ENCODE assay signal across 8 mouse cellular contexts in genomic region chr9:62243991-62244611, GRCm38 (mm10). TPM values are rescaled to one million over a fixed set of nuclear protein-coding genes. Genes with fewer than 3 reads are reported as not detected.
DNase-seq lines count a peak whose midpoint lies in the region; ATAC-seq and TF ChIP-seq lines count a peak whose summit lies in the region.

No protein-coding gene starts in this region.

- no peaks in the 10 kb centered on the region for H3K36me3 ChIP-seq in heart, embryonic 16.5 days (ENCODE audit: control insufficient read depth, insufficient read depth)
- H3K36me3 ChIP-seq in lung, embryonic 14.5 days (ENCODE audit: insufficient read depth) = no peaks in the 10 kb centered on the region

- TF ChIP-seq CTCF in brain, embryonic 14.5 days (IDR thresholded peaks at IDR 0.05; ENCODE audit: borderline replicate concordance, extremely low read depth, insufficient read depth, insufficient read length) = peak; percentile 90
- TF ChIP-seq CTCF in lung, embryonic 14.5 days (IDR thresholded peaks at IDR 0.05; ENCODE audit: low read depth) = peak; percentile 91

- H3K9ac ChIP-seq in heart, embryonic 16.5 days (ENCODE audit: low read length) = peak overlapping the region; percentile 60
- no peak overlapping the region for H3K9ac ChIP-seq in lung, embryonic 14.5 days

- H3K4me3 ChIP-seq in heart, embryonic 16.5 days (ENCODE audit: low read length) = peak overlapping the region; percentile 43
- H3K4me3 ChIP-seq in lung, embryonic 14.5 days (ENCODE audit: low read depth, low read length) = peak overlapping the region; percentile 17

- no peak overlapping the region for H3K27ac ChIP-seq in heart, embryonic 16.5 days (ENCODE audit: low read length)
- no peak overlapping the region for H3K27ac ChIP-seq in lung, embryonic 14.5 days (ENCODE audit: low read depth)

- TF ChIP-seq POLR2A in brain, embryonic 14.5 days (IDR thresholded peaks at IDR 0.05; ENCODE audit: borderline replicate concordance, extremely low read depth, insufficient read depth, insufficient read length, poor library complexity, severe bottlenecking) = no peak

- peak overlapping the region; percentile 63 for H3K4me2 ChIP-seq in heart, embryonic 16.5 days (ENCODE audit: low read depth, low read length)
- peak overlapping the region; percentile 51 for H3K4me2 ChIP-seq in lung, embryonic 14.5 days

- H3K9me3 ChIP-seq in heart, embryonic 16.5 days (replicated peaks; ENCODE audit: control insufficient read depth, low read length) = no peaks in the 10 kb centered on the region
- H3K9me3 ChIP-seq in lung, embryonic 14.5 days (ENCODE audit: low read depth, low read length) = no peaks in the 10 kb centered on the region

- WGBS in heart, embryonic 16.5 days = 21% methylated on average over 19 of the region's 19 CpGs
- WGBS in lung, embryonic 14.5 days = 21% methylated on average over 19 of the region's 19 CpGs

- peak; percentile 66 for DNase-seq in ES-CJ7 (ENCODE audit: low read depth, low spot score)
- DNase-seq in brain, embryonic 14.5 days (ENCODE audit: low read depth) = peak; percentile 91
- DNase-seq in fibroblast of lung, adult 2 months (ENCODE audit: low read depth) = peak; percentile 27
- peak; percentile 80 to 90 for DNase-seq in kidney, postnatal 36 days
- peak; percentile 96 for DNase-seq in lung, embryonic 14.5 days
- DNase-seq in ovary, postnatal 14 days (ENCODE audit: low spot score) = peak; percentile 80
- DNase-seq in urinary bladder, postnatal 25 days (ENCODE audit: low spot score) = peak; percentile 79

- no peaks in the 10 kb centered on the region for H3K27me3 ChIP-seq in heart, embryonic 16.5 days (ENCODE audit: control insufficient read depth, insufficient read depth, low read length)
- peaks cover 4% of the 10 kb centered on the region; the same call in 1 of the 2 replicates for H3K27me3 ChIP-seq in lung, embryonic 14.5 days (ENCODE audit: insufficient read depth, low read length)

- no peak for ATAC-seq in heart, embryonic 16.5 days (replicated peaks; ENCODE audit: extremely low read depth, insufficient read depth, low FRiP score)
- peak; percentile 50; the same call in 1 of the 2 replicates for ATAC-seq in lung, embryonic 14.5 days (ENCODE audit: insufficient read depth)

- 0 out of 2 replicates have a peak, but pooled peaks cover 4% of the 10 kb centered on the region for H3K4me1 ChIP-seq in heart, embryonic 16.5 days (ENCODE audit: control insufficient read depth, insufficient read depth, low read length)
- peaks cover 3% of the 10 kb centered on the region; the same call in 1 of the 2 replicates for H3K4me1 ChIP-seq in lung, embryonic 14.5 days (ENCODE audit: insufficient read depth)

RNA-seq across cellular contexts. Expression of gene Spesp1, which starts 37.9 kb away (rescaled TPM):
- not detected in 2 replicates for polyA plus RNA-seq in brain, embryonic 14.5 days (2012; rRNA removed)
- polyA plus RNA-seq in heart, embryonic 16.5 days (2015; fragmentation: Nextera tagmentation; extraction: Ambion mirVana) = not detected in 2 replicates
- not detected in 2 replicates for polyA plus RNA-seq in lung, embryonic 14.5 days (2014; fragmentation: Nextera tagmentation; extraction: Ambion mirVana)

Comparison
In these comparisons a context has a peak if more than half of its experiments do, and no peak if none do; other contexts are left out.
1. DNase-seq: peak in every context shown above with its lines; median percentile 96 in lung, embryonic 14.5 days; 91 in brain, embryonic 14.5 days; 85 in kidney, postnatal 36 days; 80 in ovary, postnatal 14 days; 79 in urinary bladder, postnatal 25 days; 66 in ES-CJ7; 27 in fibroblast of lung, adult 2 months.